Mouse (Mus musculus): ENCODE results near the gene Itpa. TPM values are rescaled to one million over a fixed set of nuclear protein-coding genes. Genes with fewer than 3 reads are reported as not detected.

The Itpa gene
- polyA plus RNA-seq, 1 experiment from 2014 or later = 156 TPM

GRCm38 (mm10) chr2:130677211-130677610 is 9.8 kb downstream of the Itpa start:
- 94% methylated on average over 10 of the region's 10 CpGs for WGBS
- ATAC-seq (ENCODE audit: low FRiP score) (no peak), DNase-seq (ENCODE audit: low spot score, missing footprints) (no peak)
- Histone ChIP-seq H3K36me3 (ENCODE audit: control insufficient read depth, insufficient read depth, low read length) (peaks cover 35% of the 10 kb centered on the region), H3K4me1 (ENCODE audit: control insufficient read depth, insufficient read depth, low read length) (no peaks in the 10 kb centered on the region), H3K27me3 (ENCODE audit: control insufficient read depth, insufficient read depth, low read length) (no peaks in the 10 kb centered on the region), H3K4me3 (ENCODE audit: low read depth, low read length) (no peak overlapping the region), H3K9me3 (ENCODE audit: control insufficient read depth, low read length) (no peaks in the 10 kb centered on the region), H3K27ac (ENCODE audit: low read depth, low read length) (no peak overlapping the region), H3K9ac (ENCODE audit: low read length) (no peak overlapping the region), H3K4me2 (no peak overlapping the region)

DNA sequence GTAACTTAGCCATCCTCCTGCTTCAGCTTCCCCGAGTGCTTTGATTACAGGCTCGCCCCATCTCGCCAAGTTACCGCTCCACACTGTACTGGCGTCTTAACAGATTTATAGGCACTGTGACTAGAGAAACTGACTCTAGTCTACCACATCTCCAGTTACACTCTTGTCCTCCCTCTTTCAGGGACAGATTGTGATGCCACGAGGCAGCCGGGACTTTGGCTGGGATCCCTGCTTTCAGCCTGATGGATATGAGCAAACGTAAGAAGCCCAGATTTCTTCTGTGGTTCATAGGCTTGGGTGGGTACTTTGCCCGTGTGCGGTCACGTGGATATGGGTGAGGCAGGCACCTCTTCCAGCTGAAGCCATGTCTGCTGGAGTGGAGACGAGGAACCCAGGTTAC is 11.7 kb downstream of the Itpa start:
- no peak overlapping the region for H3K4me2 ChIP-seq
- ATAC-seq (ENCODE audit: low FRiP score) (no peak), DNase-seq (ENCODE audit: low spot score, missing footprints) (no peak)
- H3K9ac ChIP-seq (ENCODE audit: low read length) = no peak overlapping the region
- no peak overlapping the region for H3K27ac ChIP-seq (ENCODE audit: low read depth, low read length)
- no peaks in the 10 kb centered on the region for H3K4me1 ChIP-seq (ENCODE audit: control insufficient read depth, insufficient read depth, low read length)
- H3K27me3 ChIP-seq (ENCODE audit: control insufficient read depth, insufficient read depth, low read length) = no peaks in the 10 kb centered on the region
- H3K9me3 ChIP-seq (ENCODE audit: control insufficient read depth, low read length) = no peaks in the 10 kb centered on the region
- H3K4me3 ChIP-seq (ENCODE audit: low read depth, low read length) = no peak overlapping the region
- WGBS = 95% methylated on average over 12 of the region's 12 CpGs
- peaks cover 33% of the 10 kb centered on the region for H3K36me3 ChIP-seq (ENCODE audit: control insufficient read depth, insufficient read depth, low read length)

DNA sequence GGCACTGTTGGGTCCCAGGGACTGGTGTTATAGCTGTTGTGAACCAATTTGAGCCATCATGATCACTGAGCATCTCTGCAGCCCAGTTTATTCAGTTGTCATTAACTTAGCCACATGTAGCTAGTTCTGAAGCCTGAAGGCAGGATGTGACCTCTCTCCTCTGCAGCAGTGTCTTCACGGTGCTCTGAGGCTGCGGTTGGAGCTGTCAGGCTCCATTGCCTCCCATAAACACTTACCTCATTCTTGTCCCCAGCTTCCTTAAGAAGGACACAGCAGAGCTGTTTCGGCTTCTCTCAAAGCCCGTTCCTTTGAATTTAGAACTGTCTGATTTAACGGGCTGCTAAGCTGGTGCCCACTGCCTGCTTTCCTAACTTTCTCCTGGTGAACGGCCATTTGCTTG is 12.5 kb downstream of the Itpa start:
- Histone ChIP-seq H3K4me2 (no peak overlapping the region), H3K27me3 (ENCODE audit: control insufficient read depth, insufficient read depth, low read length) (no peaks in the 10 kb centered on the region), H3K4me1 (ENCODE audit: control insufficient read depth, insufficient read depth, low read length) (no peaks in the 10 kb centered on the region), H3K9me3 (ENCODE audit: control insufficient read depth, low read length) (no peaks in the 10 kb centered on the region), H3K36me3 (ENCODE audit: control insufficient read depth, insufficient read depth, low read length) (peaks cover 29% of the 10 kb centered on the region), H3K27ac (ENCODE audit: low read depth, low read length) (no peak overlapping the region), H3K9ac (ENCODE audit: low read length) (no peak overlapping the region), H3K4me3 (ENCODE audit: low read depth, low read length) (no peak overlapping the region)
- 93% methylated on average over 6 of the region's 6 CpGs for WGBS
- ATAC-seq (ENCODE audit: low FRiP score) (no peak), DNase-seq (ENCODE audit: low spot score, missing footprints) (no peak)

GRCm38 (mm10) chr2:130681531-130681930 is 14.1 kb downstream of the Itpa start:
- ATAC-seq (ENCODE audit: low FRiP score) (no peak), DNase-seq (ENCODE audit: low spot score, missing footprints) (no peak)
- H3K9me3 ChIP-seq (ENCODE audit: control insufficient read depth, low read length) = no peaks in the 10 kb centered on the region
- H3K27me3 ChIP-seq (ENCODE audit: control insufficient read depth, insufficient read depth, low read length) = no peaks in the 10 kb centered on the region
- no peak overlapping the region for H3K4me3 ChIP-seq (ENCODE audit: low read depth, low read length)
- 76% methylated on average over 3 of the region's 3 CpGs for WGBS
- no peak overlapping the region for H3K9ac ChIP-seq (ENCODE audit: low read length)
- H3K36me3 ChIP-seq (ENCODE audit: control insufficient read depth, insufficient read depth, low read length) = peaks cover 21% of the 10 kb centered on the region
- H3K4me2 ChIP-seq = no peak overlapping the region
- H3K4me1 ChIP-seq (ENCODE audit: control insufficient read depth, insufficient read depth, low read length) = no peaks in the 10 kb centered on the region
- no peak overlapping the region for H3K27ac ChIP-seq (ENCODE audit: low read depth, low read length)

- H3K4me3 ChIP-seq (ENCODE audit: low read depth, low read length) = no peak overlapping the region
- WGBS = 92% methylated on average over 9 of the region's 9 CpGs
- no peaks in the 10 kb centered on the region for H3K4me1 ChIP-seq (ENCODE audit: control insufficient read depth, insufficient read depth, low read length)
- peaks cover 6% of the 10 kb centered on the region for H3K36me3 ChIP-seq (ENCODE audit: control insufficient read depth, insufficient read depth, low read length)
- H3K9ac ChIP-seq (ENCODE audit: low read length) = no peak overlapping the region
- ATAC-seq (ENCODE audit: low FRiP score) (no peak), DNase-seq (ENCODE audit: low spot score, missing footprints) (no peak)
- no peak overlapping the region for H3K4me2 ChIP-seq
- no peak overlapping the region for H3K27ac ChIP-seq (ENCODE audit: low read depth, low read length)
- no peaks in the 10 kb centered on the region for H3K9me3 ChIP-seq (ENCODE audit: control insufficient read depth, low read length)
- no peaks in the 10 kb centered on the region for H3K27me3 ChIP-seq (ENCODE audit: control insufficient read depth, insufficient read depth, low read length)
Measured at GRCm38 (mm10) chr2:130685426-130685825, 18.0 kb downstream of the Itpa start.

GRCm38 (mm10) chr2:130689011-130689410 is 21.6 kb downstream of the Itpa start:
- Histone ChIP-seq H3K4me2 (no peak overlapping the region), H3K36me3 (ENCODE audit: control insufficient read depth, insufficient read depth, low read length) (no peaks in the 10 kb centered on the region)
- DNase-seq (ENCODE audit: low spot score, missing footprints) = no peak

GRCm38 (mm10) chr2:130693563-130693962 is 26.2 kb downstream of the Itpa start:
- no peaks in the 10 kb centered on the region for H3K36me3 ChIP-seq (ENCODE audit: control insufficient read depth, insufficient read depth, low read length)
- peaks cover 25% of the 10 kb centered on the region for H3K27me3 ChIP-seq (ENCODE audit: control insufficient read depth, insufficient read depth, low read length)
- 42% methylated on average over 3 of the region's 3 CpGs for WGBS
- ATAC-seq (ENCODE audit: low FRiP score) (no peak), DNase-seq (ENCODE audit: low spot score, missing footprints) (no peak)
- no peak overlapping the region for H3K27ac ChIP-seq (ENCODE audit: low read depth, low read length)
- no peak overlapping the region for H3K9ac ChIP-seq (ENCODE audit: low read length)
- no peaks in the 10 kb centered on the region for H3K9me3 ChIP-seq (ENCODE audit: control insufficient read depth, low read length)
- H3K4me3 ChIP-seq (ENCODE audit: low read depth, low read length) = no peak overlapping the region
- no peak overlapping the region for H3K4me2 ChIP-seq
- peaks cover 6% of the 10 kb centered on the region for H3K4me1 ChIP-seq (ENCODE audit: control insufficient read depth, insufficient read depth, low read length)

More at GRCm38 (mm10) chr2:130689011-130689410, 21.6 kb downstream of the Itpa start:
- H3K27me3 ChIP-seq (ENCODE audit: control insufficient read depth, insufficient read depth, low read length) = no peaks in the 10 kb centered on the region
- H3K4me1 ChIP-seq (ENCODE audit: control insufficient read depth, insufficient read depth, low read length) = no peaks in the 10 kb centered on the region
- no peaks in the 10 kb centered on the region for H3K9me3 ChIP-seq (ENCODE audit: control insufficient read depth, low read length)
- H3K4me3 ChIP-seq (ENCODE audit: low read depth, low read length) = no peak overlapping the region
- no peak overlapping the region for H3K27ac ChIP-seq (ENCODE audit: low read depth, low read length)
- H3K9ac ChIP-seq (ENCODE audit: low read length) = no peak overlapping the region
- WGBS = 89% methylated on average over 2 of the region's 2 CpGs
- no peak for ATAC-seq (ENCODE audit: low FRiP score)

GRCm38 (mm10) chr2:130696700-130697152 is 29.3 kb downstream of the Itpa start:
- peak; percentile 85 for DNase-seq (ENCODE audit: low spot score, missing footprints)
- no peaks in the 10 kb centered on the region for H3K36me3 ChIP-seq (ENCODE audit: control insufficient read depth, insufficient read depth, low read length)
- peak overlapping the region; percentile 44 for H3K9ac ChIP-seq (ENCODE audit: low read length)
- H3K27ac ChIP-seq (ENCODE audit: low read depth, low read length) = no peak overlapping the region
- H3K4me2 ChIP-seq = peak overlapping the region; percentile 96
- 2% methylated on average over 31 of the region's 31 CpGs for WGBS
- H3K4me1 ChIP-seq (ENCODE audit: control insufficient read depth, insufficient read depth, low read length) = peaks cover 6% of the 10 kb centered on the region
- peaks cover 25% of the 10 kb centered on the region for H3K27me3 ChIP-seq (ENCODE audit: control insufficient read depth, insufficient read depth, low read length)
- H3K9me3 ChIP-seq (ENCODE audit: control insufficient read depth, low read length) = no peaks in the 10 kb centered on the region
- H3K4me3 ChIP-seq (ENCODE audit: low read depth, low read length) = peak overlapping the region; percentile 46
- ATAC-seq (ENCODE audit: low FRiP score) = 0 out of 2 replicates have a peak, but pooled peaks have one; percentile 5

- H3K4me1 ChIP-seq (ENCODE audit: control insufficient read depth, insufficient read depth, low read length) = peaks cover 6% of the 10 kb centered on the region
- ATAC-seq (ENCODE audit: low FRiP score) = peak; percentile 73
- H3K4me2 ChIP-seq = peak within 1 kb of the TSS; percentile 96
- no peak within 1 kb of the TSS for H3K27ac ChIP-seq (ENCODE audit: low read depth, low read length)
- H3K4me3 ChIP-seq (ENCODE audit: low read depth, low read length) = peak within 1 kb of the TSS; percentile 46
- no peaks in the 10 kb centered on the region for H3K9me3 ChIP-seq (ENCODE audit: control insufficient read depth, low read length)
- H3K27me3 ChIP-seq (ENCODE audit: control insufficient read depth, insufficient read depth, low read length) = peaks cover 25% of the 10 kb centered on the region
- DNase-seq (ENCODE audit: low spot score, missing footprints) = peak; percentile 90
- peak within 1 kb of the TSS; percentile 44 for H3K9ac ChIP-seq (ENCODE audit: low read length)
- H3K36me3 ChIP-seq (ENCODE audit: control insufficient read depth, insufficient read depth, low read length) = no peaks in the 10 kb centered on the region
- WGBS = under 1% methylated on average over 58 of the region's 65 CpGs
Measured at GRCm38 (mm10) chr2:130697153-130697810, 29.9 kb downstream of the Itpa start, which contains the start of gene Slc4a11. TSS of gene Slc4a11 (minus strand) at chr2:130697519.

All from midbrain, embryonic 11.5 days (tissue).